Mouse (Mus musculus) urinary bladder, postnatal 10 days (tissue): Measurements from ENCODE around the gene Ndufs3.

Experiments
- DNase-seq: peaks from one replicate; pipeline ENCODE4 v3.0.0; 2022; ENCODE audit warnings: low spot score

The Ndufs3 gene

DNA sequence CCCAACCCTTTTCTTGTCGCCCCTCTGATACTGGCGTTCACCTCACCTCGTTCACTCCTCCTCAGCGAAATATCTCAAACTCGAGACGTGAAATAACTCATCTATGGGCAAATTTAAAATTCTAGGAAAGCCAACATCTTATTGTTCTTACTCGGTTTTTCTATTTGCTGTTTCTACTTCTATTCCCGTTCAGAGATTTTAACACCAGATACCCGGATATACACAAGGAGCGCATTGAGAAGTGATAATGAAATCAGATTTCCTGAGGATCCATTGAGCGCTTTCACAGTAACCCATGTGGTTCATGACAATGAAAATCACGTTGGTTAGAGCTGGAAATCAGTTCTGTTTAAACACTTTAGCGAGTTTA lies 57.0 kb downstream of the Ndufs3 start:
- no peak for DNase-seq

DNA sequence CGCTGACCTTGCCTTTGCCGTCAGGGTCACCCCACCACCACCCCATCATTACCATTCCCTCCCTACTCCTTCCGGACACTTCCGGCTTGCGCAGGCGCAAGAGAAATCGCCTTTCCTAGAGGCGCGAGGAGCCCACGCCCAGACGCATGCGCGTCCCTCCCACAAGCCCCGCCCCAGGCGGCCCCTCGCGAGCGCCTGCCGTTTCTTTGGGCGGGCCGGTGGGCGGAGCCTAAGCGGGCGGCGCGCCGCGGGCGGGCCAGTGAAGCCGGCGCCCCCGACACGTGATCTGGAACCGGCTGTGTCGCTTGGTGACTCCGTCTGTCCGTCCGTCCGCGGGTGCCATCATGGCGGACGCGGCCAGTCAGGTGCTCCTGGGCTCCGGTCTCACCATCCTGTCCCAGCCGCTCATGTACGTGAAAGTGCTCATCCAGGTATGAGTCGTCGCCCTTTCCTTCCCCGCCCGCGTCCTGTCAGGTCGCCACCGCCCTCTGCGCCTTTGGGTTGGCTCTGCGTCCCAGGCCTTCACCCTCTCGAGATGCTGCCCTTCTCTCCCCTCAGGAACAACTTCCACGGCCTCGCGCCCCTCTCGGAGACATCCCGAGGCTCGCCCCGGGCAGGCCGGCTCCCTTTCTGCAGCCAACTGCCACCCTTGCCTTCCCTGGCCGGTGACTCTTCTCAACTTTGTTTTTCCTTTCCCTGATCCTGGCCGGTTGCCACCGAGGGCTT lies 57.5 kb downstream of the Ndufs3 start, which contains the start of gene Mtch2:
Mtch2 (plus strand) TSS at position 201 of the 726 bp plus-strand sequence.
- peak; percentile 83 for DNase-seq

DNA sequence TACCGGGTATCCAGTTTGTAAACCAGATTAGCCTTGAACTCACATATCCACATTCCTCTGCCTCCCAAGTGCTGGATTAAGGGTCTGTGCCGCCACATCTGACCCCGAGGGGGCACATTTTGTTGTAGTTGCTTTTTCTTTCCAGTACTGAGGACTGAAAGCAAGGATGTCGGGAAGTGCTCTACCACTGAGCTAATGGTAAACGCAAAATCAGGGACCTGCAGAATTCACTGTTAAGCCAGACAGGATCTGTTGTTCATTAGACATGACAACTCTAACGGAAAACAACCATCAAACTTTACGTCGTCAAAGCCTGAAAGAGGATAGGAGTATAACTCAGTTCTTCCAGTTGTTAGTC lies 58.1 kb downstream of the Ndufs3 start:
- DNase-seq: no peak

DNA sequence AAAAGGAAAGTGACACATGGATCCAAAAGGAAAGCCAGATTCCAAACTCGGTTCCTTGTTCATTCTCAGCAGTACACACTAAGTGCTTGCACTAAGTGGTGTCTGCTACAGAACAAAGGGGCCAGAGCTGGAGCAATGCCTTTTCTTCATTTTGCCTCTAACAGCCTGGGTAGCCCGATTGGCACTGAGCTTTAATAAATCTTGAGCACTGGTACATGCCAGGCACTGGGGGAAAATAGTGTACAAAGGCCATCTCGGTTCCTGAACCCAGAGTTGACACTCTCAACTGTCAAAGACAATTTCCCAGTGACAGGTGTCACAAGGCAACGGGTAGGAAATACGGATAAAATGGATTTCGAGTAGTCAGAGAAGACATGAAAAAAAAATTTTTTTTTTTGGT lies 58.5 kb downstream of the Ndufs3 start:
- no peak for DNase-seq

DNA sequence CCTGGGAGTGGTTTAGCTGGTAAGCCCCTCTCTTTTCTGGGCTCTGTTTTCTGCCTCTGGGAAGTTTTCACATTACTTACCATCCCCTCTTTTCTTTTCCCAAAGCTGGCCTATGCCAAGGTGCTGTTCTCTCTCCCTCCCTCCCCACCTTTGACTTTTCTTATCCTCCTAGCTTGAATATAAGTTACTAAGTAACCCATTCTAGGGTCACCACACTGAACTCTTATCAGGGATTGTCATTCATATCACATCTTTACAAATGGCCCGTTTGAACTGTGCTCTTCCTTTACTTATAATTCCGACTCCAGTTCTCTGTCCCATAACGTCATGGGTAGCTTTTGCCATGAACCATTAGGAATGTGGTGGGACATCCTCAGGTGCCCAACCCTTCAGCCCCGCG lies 59.4 kb downstream of the Ndufs3 start:
- no peak for DNase-seq
